Mouse (Mus musculus) heart, postnatal 0 days (tissue): ENCODE data around the gene Oaf. TPM values are rescaled to one million over a fixed set of nuclear protein-coding genes. Genes with fewer than 3 reads are reported as not detected.
A peak's percentile ranks its signal among the peaks of the same experiment; 100 is the strongest.

Experiments
- ATAC-seq: fragments of 200-750 bp; cut with Nextera tagmentation; 2 replicates; pipeline ENCODE4 v1.8.0; 2017; ENCODE audit warnings: low read depth, moderate number of reproducible peaks, moderate library complexity; ENCODE audit not compliant: insufficient read depth
- DNase-seq: peaks from one replicate; pipeline ENCODE4 v3.0.0-alpha.2; 2016; ENCODE audit warnings: low spot score
- H3K27ac ChIP-seq: fragments of 300-500 bp; sonication (generic); 2 replicates; pipeline ENCODE4 v1.5.1; 2014; ENCODE audit warnings: low read depth, mild to moderate bottlenecking
- H3K27me3 ChIP-seq: fragments of 300-500 bp; sonication (generic); 2 replicates; pipeline ENCODE4 v1.6.1; 2014; ENCODE audit warnings: low read length, mixed read lengths; ENCODE audit not compliant: control insufficient read depth, insufficient read depth
- H3K36me3 ChIP-seq: fragments of 300-500 bp; sonication (generic); replicated peaks from 2 replicates; pipeline ENCODE4 v1.6.1; 2014; ENCODE audit warnings: low read length, mixed read lengths; ENCODE audit not compliant: control insufficient read depth, insufficient read depth
- H3K4me1 ChIP-seq: fragments of 300-500 bp; sonication (generic); 2 replicates; pipeline ENCODE4 v1.6.1; 2014; ENCODE audit warnings: antibody characterized with exemption; ENCODE audit not compliant: control insufficient read depth, insufficient read depth
- H3K4me2 ChIP-seq: fragments of 300-500 bp; sonication (generic); 2 replicates; pipeline ENCODE4 v1.6.1; 2014; ENCODE audit warnings: low read depth, mild to moderate bottlenecking, low read length, moderate library complexity
- H3K4me3 ChIP-seq: fragments of 300-500 bp; sonication (generic); 2 replicates; pipeline ENCODE4 v1.5.1; 2014; ENCODE audit warnings: low read depth, low read length
- H3K9ac ChIP-seq: fragments of 300-500 bp; sonication (generic); replicated peaks from 2 replicates; pipeline ENCODE4 v1.6.1; 2014; ENCODE audit warnings: low read depth, low read length, mixed read lengths
- H3K9me3 ChIP-seq: fragments of 300-500 bp; sonication (generic); replicated peaks from 2 replicates; pipeline ENCODE4 v1.6.1; 2016; ENCODE audit warnings: low read length; ENCODE audit not compliant: control insufficient read depth
- CTCF ChIP-seq: IDR thresholded peaks from 2 replicates; pipeline ENCODE4 v1.5.1; 2016; ENCODE audit warnings: antibody characterized with exemption, control low read depth, low read depth
- EP300 ChIP-seq: IDR thresholded peaks from 2 replicates; pipeline ENCODE4 v1.6.1; 2016; ENCODE audit warnings: antibody characterized with exemption, low read depth
- WGBS: fragments of 180-500 bp; shearing (Covaris S2); extraction: QIAGEN DNeasy Blood & Tissue Kit; methylation state at CpG from one replicate; pipeline ENCODE4 v1.1.7; 2014; 5-methylcytosine and 5-hydroxymethylcytosine counted together
- polyA plus RNA-seq: library from polyadenylated mRNA; unstranded; fragments of >200 nt; fragmentation: Nextera tagmentation; extraction: Ambion mirVana; gene quantifications from 2 replicates; pipeline ENCODE4 v1.2.1, GENCODE M21; 2015
- total RNA-seq: library from RNA; depleted of rRNA; stranded (reverse); fragments of >200 nt; gene quantifications from 2 replicates; pipeline ENCODE4 v1.2.3, GENCODE M21; 2014; ENCODE audit warnings: low replicate concordance

The Oaf gene
- total and polyA plus RNA-seq, 2 experiments from 2014 or later = 22.4 to 26.6 TPM

GRCm38 (mm10) chr9:43260661-43261060 is 20.9 kb upstream of the Oaf start:
- Histone ChIP-seq H3K9me3 (no peaks in the 10 kb centered on the region), H3K4me3 (no peak overlapping the region), H3K27me3 (no peaks in the 10 kb centered on the region), H3K36me3 (no peaks in the 10 kb centered on the region), H3K4me1 (peaks cover 6% of the 10 kb centered on the region; the same call in 1 of the 2 replicates), H3K27ac (no peak overlapping the region), H3K4me2 (no peak overlapping the region), H3K9ac (no peak overlapping the region)
- 90% methylated on average over 7 of the region's 7 CpGs for WGBS
- TF ChIP-seq CTCF (no peak), EP300 (no peak)
- no peak for DNase-seq
- ATAC-seq = no peak

GRCm38 (mm10) chr9:43253271-43253681 is 13.6 kb upstream of the Oaf start:
- peak; percentile 78 for ATAC-seq
- no peak overlapping the region for H3K9ac ChIP-seq

DNA sequence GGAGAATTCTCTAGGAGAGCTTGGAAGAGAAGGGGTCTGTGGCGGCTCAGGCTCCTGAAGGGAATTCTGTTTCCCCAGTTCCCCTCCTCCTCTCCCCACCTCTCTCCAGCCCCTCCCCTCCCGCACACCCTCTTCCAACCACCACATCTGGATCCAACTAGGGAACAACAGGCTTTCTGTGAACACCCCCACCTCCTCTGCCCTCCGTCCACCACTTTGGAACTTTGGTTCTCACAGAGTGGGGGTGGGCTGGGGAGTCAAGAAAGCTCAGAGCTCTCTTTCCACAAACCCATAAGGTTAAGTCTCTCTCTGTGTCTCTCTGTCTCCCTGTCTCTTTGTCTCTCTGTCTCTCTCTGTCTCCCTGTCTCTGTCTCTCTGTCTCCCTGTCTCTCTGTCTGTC is 13.1 kb upstream of the Oaf start:
- no peak for DNase-seq
- 0 out of 2 replicates have a peak, but pooled peaks have one; percentile 39 for ATAC-seq
- Histone ChIP-seq H3K27ac (0 out of 2 replicates have a peak overlapping the region, but pooled peaks have one; percentile 30), H3K4me3 (no peak overlapping the region), H3K36me3 (no peaks in the 10 kb centered on the region), H3K27me3 (no peaks in the 10 kb centered on the region), H3K4me2 (no peak overlapping the region), H3K9ac (no peak overlapping the region), H3K4me1 (no peaks in the 10 kb centered on the region), H3K9me3 (no peaks in the 10 kb centered on the region)
- TF ChIP-seq EP300 (no peak), CTCF (no peak)
- WGBS = 70% methylated on average over 3 of the region's 3 CpGs

More at GRCm38 (mm10) chr9:43253271-43253681, 13.6 kb upstream of the Oaf start:
- WGBS = 41% methylated on average over 5 of the region's 5 CpGs
- no peak overlapping the region for H3K4me3 ChIP-seq
- no peak overlapping the region for H3K4me2 ChIP-seq
- TF ChIP-seq EP300 = no peak
- no peak for TF ChIP-seq CTCF
- H3K36me3 ChIP-seq = no peaks in the 10 kb centered on the region
- H3K27me3 ChIP-seq = no peaks in the 10 kb centered on the region
- no peaks in the 10 kb centered on the region for H3K9me3 ChIP-seq
- H3K27ac ChIP-seq = 0 out of 2 replicates have a peak overlapping the region, but pooled peaks have one; percentile 30
- no peaks in the 10 kb centered on the region for H3K4me1 ChIP-seq
- no peak for DNase-seq

DNA sequence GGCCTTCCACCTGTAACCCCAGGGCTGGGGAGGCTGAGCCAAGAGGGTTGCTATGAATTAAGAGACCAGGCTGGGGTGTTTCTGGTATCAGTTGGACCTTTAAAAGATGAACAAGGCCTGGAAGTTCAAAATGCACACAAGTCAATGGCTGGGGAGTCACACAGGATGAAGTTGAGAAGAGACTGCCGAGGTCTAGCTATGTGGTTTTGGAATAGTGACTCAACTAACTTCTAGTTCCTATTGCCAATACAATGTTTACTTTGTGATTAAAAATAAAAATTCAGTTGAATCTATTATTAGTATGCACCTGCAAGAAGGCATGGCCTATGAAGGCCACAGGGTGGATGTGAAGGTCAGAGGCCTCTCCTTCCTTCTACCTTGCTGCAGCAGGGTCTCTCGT is 12.1 kb upstream of the Oaf start:
- H3K9ac ChIP-seq = no peak overlapping the region
- H3K4me2 ChIP-seq = no peak overlapping the region
- TF ChIP-seq EP300 (no peak), CTCF (no peak)
- H3K36me3 ChIP-seq = no peaks in the 10 kb centered on the region
- H3K4me1 ChIP-seq = peaks cover 3% of the 10 kb centered on the region; the same call in 1 of the 2 replicates
- H3K27ac ChIP-seq = no peak overlapping the region
- H3K27me3 ChIP-seq = no peaks in the 10 kb centered on the region
- no peak overlapping the region for H3K4me3 ChIP-seq
- WGBS = 79% methylated on average over 2 of the region's 2 CpGs
- DNase-seq (no peak), ATAC-seq (no peak)
- no peaks in the 10 kb centered on the region for H3K9me3 ChIP-seq

DNA sequence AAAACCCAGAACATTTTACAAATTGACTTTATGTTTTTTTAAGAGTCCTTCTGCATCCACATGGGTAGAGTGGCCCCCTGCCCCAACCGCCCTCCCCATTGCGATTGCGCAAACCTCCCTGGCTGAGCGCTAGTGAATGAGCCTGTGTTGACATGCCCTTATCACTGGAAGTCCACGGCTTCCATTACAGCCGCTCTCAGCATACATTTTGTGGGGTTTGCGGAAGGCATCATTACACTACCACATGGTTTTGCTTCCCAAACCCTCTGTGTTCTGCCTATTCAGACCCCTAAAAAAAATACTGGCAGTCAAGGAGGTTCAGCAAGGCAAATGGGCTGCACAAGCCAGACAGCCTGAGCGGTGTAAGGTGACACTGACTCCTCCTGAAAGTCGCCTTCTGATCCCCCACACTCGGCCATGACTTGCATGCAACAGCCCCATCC is 7.0 kb upstream of the Oaf start:
- no peaks in the 10 kb centered on the region for H3K27me3 ChIP-seq
- H3K9ac ChIP-seq = no peak overlapping the region
- peaks cover 5% of the 10 kb centered on the region; the same call in 1 of the 2 replicates for H3K4me1 ChIP-seq
- ATAC-seq (no peak), DNase-seq (no peak)
- TF ChIP-seq EP300 (no peak), CTCF (no peak)
- H3K4me2 ChIP-seq = peak overlapping the region; percentile 20; the same call in 1 of the 2 replicates
- 14% methylated on average over 10 of the region's 10 CpGs for WGBS
- no peaks in the 10 kb centered on the region for H3K36me3 ChIP-seq
- H3K27ac ChIP-seq = no peak overlapping the region
- H3K4me3 ChIP-seq = no peak overlapping the region
- no peaks in the 10 kb centered on the region for H3K9me3 ChIP-seq
